Mouse (Mus musculus): ENCODE data around the gene Pogk. TPM values are rescaled to one million over a fixed set of nuclear protein-coding genes. Genes with fewer than 3 reads are reported as not detected.

Gene Pogk
- polyA plus RNA-seq, 1 experiment = not detected

DNA sequence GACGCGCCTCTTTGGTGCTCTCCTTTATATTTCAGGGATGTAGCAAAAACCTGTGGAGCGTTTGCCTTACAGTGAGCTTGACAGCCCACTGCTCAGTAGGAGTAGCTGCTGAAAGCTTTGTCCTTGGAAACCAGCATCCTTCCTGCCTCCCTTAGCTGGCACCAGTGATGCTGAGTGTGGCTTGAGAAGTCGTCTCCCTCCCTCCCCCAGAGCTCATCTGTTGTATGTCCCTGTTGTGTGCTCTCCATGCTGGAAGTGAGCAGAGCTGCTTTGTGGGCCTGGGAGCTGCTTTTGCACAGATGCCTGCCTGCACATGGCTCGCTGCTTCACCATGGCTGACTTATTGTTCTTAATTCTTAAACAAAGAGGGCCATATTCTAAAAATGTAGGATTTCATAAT, 24.2 kb downstream of the Pogk start:
- TF ChIP-seq GATA1 (IDR thresholded peaks at IDR 0.05; ENCODE audit: low read length) = no peak

DNA sequence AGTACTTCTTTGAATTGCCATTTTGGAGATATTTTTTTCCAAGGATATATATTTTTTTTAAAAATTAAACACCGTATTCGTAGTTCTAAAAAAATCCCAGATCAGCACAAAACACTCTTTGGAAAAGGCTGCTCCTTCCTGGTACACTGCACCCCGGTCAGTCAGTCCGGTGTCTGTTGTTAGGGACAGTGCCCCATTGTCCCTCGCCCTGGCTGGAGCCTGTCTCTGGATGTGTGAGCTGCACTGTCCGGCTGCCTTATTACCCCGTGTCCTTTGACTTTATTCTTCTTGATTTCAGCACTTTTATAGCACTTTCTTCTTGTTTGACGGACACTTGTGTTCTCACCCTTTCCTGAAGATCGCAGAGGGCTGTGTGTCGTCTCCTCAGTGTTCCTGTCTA, 25.0 kb downstream of the Pogk start:
- no peak for TF ChIP-seq GATA1 (IDR thresholded peaks at IDR 0.05; ENCODE audit: low read length)

DNA sequence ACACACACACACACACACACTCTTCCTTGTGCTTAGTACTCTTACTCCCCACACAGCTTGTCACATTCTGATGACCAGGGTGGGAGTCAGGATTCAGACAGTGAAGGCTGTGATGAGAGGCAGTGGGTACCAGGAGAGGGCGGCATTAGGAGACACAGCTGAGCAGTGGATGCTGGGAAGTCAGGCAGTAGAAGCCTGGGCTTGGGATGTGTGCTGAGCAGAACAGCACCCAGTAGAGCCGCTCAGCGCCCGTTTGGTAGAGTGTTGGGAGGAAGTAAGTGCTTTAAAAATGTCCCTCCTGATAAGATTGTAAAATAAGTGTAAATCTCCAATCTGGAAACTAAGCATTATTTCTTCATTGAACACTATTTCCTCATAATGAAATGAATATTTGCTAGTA, 27.0 kb downstream of the Pogk start:
- TF ChIP-seq GATA1 (IDR thresholded peaks at IDR 0.05; ENCODE audit: low read length) = no peak

DNA sequence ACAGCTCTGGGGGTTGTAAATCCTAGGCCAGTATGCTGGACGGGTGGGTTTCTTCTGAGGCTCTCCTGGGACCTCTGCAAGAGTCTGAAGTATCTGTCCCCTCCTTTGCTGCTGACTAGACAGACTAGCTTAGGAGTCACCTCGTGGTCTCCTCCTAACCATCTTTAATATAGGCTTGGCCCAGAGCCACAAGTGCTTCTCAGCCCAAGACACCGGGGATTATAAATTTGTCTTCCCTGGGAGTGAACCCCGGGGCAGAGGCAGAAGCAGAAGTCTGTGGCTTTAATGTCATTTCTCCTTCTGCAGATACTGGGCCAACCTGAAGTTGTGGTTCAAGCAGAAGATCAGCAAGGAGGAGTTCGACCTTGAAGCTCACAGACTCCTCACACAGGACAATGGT, 27.8 kb downstream of the Pogk start:
- no peak for TF ChIP-seq GATA1 (IDR thresholded peaks at IDR 0.05; ENCODE audit: low read length)

DNA sequence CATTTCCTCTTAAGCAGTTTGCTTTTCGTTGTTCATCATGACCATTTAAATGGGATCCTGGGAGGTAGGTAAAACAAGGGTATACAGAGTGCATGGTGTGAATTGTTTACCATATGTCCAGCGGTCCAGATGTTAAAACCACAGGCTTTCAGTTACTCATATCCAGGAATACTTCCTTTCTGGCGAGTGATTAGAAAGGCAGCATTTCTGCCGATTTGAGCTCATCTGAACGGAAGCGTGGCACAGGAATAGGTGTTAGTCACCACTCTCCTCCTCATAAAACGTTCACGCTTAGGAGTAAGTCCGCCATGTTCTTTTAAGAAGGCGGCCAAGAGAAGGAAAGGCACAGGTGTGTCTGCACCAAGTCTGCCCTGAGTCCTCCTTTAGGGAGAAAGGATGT, 28.3 kb downstream of the Pogk start:
- TF ChIP-seq GATA1 (IDR thresholded peaks at IDR 0.05; ENCODE audit: low read length) = no peak

DNA sequence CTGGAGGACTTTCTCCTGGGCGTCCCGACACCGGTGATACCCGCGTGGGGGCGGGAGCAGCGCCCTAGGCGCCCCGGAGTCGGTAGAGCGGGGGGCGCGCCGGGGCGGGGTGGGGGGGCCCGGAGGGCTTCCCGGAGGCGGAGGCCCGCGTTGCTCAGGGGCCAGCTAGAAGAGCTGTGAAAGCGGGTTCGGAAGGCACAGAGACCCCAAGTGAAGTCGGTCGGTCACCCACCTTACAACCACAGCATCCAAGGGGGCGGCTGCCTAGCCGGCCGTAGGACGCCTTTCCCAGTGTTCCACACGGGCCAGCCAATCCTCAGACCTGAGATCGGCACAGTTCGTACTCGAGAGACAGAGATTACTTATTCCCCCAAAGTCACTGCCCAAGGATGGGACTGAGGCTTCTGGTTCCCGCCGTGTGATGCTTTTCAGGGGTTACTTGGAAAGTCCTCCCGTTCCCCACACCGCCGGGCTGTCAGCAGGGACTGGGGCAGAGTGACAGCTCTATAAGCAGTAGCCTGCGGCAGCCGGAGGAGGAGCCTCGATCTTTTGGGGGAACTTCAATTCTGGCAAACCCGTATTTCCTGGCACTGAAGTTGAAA, 29.9 kb downstream of the Pogk start:
- no peak for TF ChIP-seq GATA1 (IDR thresholded peaks at IDR 0.05; ENCODE audit: low read length)

DNA sequence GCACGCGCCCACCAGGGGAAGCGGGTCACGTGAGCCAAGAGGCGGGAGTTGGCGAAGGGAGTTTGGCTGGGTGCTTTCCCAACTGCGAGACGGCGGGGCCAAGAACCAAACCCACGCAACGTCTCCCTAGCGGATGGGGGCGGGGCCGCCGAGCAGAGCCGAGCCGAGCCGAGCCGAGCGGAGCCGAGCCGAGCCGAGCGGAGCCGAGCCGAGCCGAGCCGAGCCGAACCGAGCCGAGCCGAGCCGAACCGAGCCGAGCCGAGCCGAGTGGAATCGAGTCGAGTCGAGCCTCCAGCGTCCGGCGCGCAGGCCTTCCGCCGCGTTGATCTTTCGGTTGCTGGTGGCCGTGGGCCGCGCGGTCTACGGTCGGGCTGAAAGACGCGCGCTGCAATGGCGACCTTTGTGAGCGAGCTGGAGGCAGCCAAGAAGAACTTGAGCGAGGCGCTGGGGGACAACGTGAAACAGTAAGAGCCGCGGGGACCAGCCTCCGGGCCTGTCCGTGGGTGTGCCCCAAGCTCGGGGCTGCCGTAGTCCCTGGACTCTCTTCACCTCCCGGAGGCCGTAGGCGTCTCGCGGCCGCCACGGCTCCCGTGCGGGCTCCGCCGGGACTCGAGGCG, 30.5 kb downstream of the Pogk start, which contains the start of gene Tada1:
TSS of gene Tada1 (plus strand) at position 85 of the 617 bp plus-strand sequence.
- no peak for TF ChIP-seq GATA1 (IDR thresholded peaks at IDR 0.05; ENCODE audit: low read length)

DNA sequence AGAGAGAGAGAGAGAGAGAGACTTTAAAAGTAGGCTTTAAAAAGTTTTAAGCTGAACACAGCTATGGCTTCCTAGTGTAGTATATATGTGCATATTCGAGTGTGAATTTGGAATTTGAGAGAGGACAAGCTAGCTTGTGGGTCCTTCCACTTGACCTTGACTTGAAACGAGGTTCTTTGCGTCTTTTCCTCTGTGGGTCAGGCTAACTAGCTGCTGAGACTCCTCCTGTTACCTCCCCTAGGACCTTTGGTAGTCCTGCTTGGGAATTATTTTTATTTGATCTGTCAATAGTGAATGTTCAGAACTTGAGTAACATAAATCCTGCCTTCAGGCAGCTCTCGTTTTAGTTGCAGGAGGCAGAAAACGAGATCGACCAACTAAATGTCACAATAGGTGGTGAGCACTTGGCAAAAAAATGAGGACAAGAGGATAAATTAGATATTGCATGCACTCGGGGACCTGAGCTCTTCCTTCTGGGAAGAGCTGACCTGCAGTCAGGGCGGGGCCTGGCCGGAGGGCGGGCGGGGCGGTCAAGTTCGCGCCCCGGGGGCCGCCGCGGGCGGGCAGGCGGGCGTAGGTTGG, 31.1 kb downstream of the Pogk start:
- TF ChIP-seq GATA1 (IDR thresholded peaks at IDR 0.05; ENCODE audit: low read length) = no peak

DNA sequence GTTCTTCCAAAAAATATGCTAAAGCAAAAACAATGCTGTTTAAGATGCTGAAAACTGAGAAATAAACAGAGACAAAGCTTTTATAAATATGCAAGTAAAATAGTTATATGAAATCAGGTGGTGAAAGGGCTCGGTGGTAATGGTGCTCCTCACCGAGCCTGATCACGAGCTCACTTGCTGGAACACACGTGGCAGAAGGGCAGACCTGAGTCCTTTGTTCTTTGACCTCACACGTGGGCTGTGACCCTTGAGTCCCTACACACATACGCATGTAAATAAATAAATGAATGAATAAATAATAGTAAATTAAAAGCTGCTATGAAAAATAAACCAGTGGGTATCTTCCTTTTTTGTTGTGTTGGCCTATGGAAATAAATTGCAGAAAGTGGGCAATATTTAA, 32.5 kb downstream of the Pogk start:
- no peak for TF ChIP-seq GATA1 (IDR thresholded peaks at IDR 0.05; ENCODE audit: low read length)

DNA sequence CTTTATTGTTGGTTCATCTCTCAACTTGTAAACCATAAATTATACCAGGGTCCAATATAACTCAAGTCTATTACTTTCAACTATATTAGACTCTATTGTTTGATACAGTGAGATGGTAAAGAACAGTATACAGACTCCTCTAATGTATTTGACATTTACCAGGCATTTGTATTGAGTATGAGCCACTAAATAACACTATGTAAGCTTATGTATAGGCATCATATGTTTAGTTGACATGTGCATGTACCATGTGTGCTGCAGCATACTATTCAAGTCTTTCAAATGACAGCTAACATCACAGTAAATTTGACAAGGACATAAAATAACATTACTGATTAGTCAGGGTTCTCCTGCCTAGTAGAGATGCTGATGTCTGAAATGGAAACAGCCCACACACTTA, 46.5 kb downstream of the Pogk start:
- no peak for TF ChIP-seq GATA1 (IDR thresholded peaks at IDR 0.05; ENCODE audit: low read length)

DNA sequence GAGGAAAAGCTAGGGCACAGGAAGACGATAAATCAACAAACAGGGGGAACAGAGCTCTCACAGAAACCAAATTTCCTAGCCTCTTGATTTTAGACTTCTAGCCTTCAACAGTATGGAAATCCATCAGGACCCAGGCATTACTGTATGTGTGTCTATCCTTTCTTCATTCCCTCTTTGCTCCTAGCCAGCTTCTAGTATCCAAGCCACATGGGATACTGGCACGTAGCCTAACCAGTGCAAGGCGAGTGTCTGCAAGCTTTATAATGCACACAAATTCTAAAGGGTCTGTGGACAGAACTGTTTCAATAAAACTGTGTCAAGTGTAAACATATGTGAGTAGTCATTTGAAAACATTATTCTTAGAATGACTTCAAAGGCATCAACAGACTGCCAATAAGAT, 47.0 kb downstream of the Pogk start:
- TF ChIP-seq GATA1 (IDR thresholded peaks at IDR 0.05; ENCODE audit: low read length) = no peak

DNA sequence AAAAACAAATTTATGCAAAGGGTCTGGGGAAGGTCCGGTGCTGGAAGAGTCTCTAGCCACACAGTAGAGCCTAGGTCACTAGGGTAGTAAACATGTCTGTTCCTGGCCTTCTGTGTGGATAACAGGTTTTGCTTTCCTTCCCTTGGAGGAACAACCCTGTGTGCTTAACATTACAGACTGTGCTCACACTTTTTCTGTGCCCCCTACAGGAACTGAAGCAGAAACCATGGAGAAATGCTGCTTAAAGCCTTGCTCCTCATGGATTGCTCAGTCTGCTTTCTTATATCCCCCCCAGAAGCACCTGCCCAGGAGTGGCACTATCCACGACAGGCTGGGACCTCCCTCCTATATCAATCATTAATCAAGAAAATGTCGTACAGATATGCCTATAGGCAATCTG, 47.8 kb downstream of the Pogk start:
- no peak for TF ChIP-seq GATA1 (IDR thresholded peaks at IDR 0.05; ENCODE audit: low read length)

DNA sequence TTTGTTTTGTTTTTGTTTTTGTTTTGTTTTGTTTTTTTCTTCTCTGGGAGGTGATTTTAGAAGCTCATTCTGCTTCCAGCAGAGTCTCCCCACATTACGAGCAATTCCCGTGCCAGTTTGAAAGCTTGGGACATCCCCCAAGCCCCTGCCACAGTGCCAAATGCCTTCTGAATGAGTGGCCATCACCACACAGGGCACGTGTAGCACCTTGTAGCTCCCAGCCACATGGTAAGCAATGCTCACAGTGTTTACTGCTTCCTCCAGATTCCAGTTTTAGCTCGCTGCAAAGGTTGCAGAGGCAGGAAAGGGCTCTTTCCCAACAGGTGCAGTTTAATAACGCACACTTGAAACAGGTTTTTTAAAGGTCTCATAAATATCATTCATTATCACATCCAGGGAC, 48.8 kb downstream of the Pogk start:
- no peak for TF ChIP-seq GATA1 (IDR thresholded peaks at IDR 0.05; ENCODE audit: low read length)

DNA sequence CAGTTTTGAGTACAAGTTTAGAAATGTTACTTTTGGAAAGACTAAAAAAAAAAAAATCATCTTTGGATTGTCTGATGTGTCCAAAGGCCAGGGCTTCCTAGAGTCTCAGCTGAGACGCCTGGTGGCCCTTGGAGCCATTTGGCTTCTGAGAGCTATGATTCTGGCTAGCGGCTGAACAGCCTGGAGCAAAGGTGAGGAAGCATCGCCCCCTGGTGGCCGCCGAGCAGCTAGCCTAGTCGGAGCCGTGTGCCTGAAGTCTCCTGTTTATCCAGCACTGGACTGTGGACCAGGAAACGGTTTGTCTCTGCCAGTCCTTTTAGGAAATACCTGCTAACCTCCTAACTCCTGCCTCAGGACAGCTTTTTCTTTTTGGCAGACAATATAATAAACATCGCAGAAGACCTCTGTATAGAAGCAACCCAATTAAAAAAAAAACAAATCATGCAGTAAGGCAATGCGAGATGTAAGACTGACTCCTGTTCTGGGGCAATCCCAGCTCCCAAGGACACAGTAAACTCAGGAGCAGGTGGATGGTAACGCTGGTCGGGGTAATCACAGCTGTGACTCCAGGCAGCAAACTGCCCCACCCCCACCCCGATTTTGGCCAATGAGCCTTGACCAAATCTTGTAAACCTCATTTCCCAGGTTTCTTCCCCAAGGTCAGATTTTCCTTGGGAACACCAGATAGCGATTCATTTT, 49.4 kb downstream of the Pogk start:
- TF ChIP-seq GATA1 (IDR thresholded peaks at IDR 0.05; ENCODE audit: low read length) = no peak

DNA sequence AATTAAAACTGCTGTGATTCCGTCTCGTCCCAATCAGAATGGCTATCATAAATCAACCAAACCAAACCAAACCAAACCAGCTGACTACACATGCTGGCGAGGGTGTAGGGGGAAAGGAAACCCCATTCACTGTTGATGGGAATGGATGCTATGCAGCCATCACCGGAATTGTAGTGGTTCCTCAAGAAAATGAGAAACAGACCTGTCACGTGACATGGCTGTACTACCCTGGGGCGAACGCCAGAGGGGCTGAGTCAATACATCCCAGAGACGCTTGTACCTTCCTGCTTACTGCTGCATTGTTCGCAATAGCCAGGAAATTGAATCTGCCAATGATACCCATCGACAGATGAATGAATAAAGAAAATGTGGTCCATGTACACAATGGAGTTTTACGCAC, 59.9 kb downstream of the Pogk start:
- no peak for TF ChIP-seq GATA1 (IDR thresholded peaks at IDR 0.05; ENCODE audit: low read length)

DNA sequence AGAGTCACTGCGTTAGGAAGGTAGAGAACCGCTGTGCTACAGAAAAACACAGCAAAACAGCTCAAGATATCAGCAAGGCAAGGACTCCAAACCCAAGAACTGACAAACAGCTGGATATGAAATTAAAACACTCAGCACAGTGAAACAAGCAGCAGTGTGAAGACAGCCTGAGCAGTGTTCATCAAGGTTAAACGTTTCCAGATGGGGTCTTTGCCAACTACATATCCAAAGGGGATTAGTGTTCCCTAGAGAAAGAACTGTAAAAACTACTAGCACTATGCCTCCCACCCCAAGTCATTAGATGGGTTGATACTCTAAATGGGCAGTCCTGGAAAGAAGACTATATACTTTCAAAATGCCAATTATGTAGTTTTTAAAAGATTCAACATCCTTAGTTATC, 60.3 kb downstream of the Pogk start:
- no peak for TF ChIP-seq GATA1 (IDR thresholded peaks at IDR 0.05; ENCODE audit: low read length)

DNA sequence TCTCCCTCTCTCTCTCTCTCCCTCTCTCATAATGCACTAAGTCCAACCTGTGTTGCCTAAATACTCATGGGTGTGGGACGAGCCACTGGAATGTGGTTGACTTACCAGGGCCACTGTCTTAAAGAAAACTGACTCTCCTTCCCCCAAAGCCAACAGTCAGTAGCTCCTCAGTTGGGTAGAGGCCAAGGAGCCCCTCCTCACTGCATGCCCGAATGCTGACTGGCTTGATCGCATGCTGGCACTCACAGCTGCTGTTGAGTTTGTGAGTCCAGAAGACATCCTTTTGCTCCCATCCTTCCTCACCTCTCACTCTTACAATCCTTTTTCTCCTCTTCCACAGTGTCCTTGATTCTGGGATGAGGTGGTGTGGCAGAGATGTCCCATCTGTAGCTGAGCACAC, 62.8 kb downstream of the Pogk start:
- no peak for TF ChIP-seq GATA1 (IDR thresholded peaks at IDR 0.05; ENCODE audit: low read length)
